8 mouse cellular contexts compared by ENCODE assay signal in the genomic region with DNA sequence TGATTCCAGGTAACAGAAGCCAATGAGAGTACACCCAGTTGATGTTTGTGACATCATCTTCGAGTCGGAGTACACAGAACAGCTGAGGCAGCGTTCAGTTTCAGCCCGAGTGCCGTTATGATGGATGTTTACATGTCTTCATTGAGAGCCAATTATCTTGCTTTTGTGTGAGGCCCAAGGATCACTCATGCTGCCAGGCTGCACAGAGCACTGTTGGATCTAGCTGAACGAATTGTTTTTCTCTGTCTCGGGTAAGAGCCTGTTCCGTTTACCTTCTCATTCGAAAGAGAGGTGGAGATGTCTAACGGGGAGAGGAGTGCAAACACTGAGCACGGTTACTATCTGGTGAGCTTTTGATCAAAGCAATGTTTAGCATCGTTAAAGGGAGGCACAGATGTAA.
DNase-seq lines count a peak whose midpoint lies in the region; ATAC-seq lines count a peak whose summit lies in the region.

No protein-coding gene starts in this region.

- H3K9ac ChIP-seq in embryonic facial prominence, embryonic 15.5 days = no peak overlapping the region
- peak overlapping the region; percentile 55; the same call in 1 of the 2 replicates for H3K9ac ChIP-seq in midbrain, embryonic 13.5 days (replicated peaks)

- ATAC-seq in embryonic facial prominence, embryonic 15.5 days (ENCODE audit: insufficient number of reproducible peaks, low FRiP score, low TSS enrichment, low read depth) = no peak
- peak; percentile 77 for ATAC-seq in midbrain, embryonic 13.5 days

- peak overlapping the region; percentile 30 for H3K4me2 ChIP-seq in embryonic facial prominence, embryonic 15.5 days (replicated peaks)
- H3K4me2 ChIP-seq in midbrain, embryonic 13.5 days (replicated peaks) = peak overlapping the region; percentile 48

- no peaks in the 10 kb centered on the region for H3K36me3 ChIP-seq in embryonic facial prominence, embryonic 15.5 days
- H3K36me3 ChIP-seq in midbrain, embryonic 13.5 days = no peaks in the 10 kb centered on the region

- DNase-seq in left cerebral cortex, adult 18-20 months (ENCODE audit: low spot score in 2 of 2) = peak; percentile 2 to 11
- no peak for DNase-seq in left cerebral cortex, adult 11 months (ENCODE audit: low spot score)
- peak; percentile 5 to 42 for DNase-seq in layer of hippocampus, adult 18-20 months (ENCODE audit: low spot score in 2 of 2)
- DNase-seq in thymus, postnatal 10 days (ENCODE audit: low spot score in 2 of 2) = no peak
- DNase-seq in spleen, adult 12 weeks (ENCODE audit: low spot score) = no peak
- no peak for DNase-seq in heart, adult 11 months

- H3K27ac ChIP-seq in embryonic facial prominence, embryonic 15.5 days (replicated peaks) = no peak overlapping the region
- peak overlapping the region; percentile 59 for H3K27ac ChIP-seq in midbrain, embryonic 13.5 days

- no peaks in the 10 kb centered on the region for H3K9me3 ChIP-seq in embryonic facial prominence, embryonic 15.5 days (replicated peaks)
- H3K9me3 ChIP-seq in midbrain, embryonic 13.5 days = no peaks in the 10 kb centered on the region

- 32% methylated on average over 12 of the region's 12 CpGs for WGBS in embryonic facial prominence, embryonic 15.5 days
- 27% methylated on average over 12 of the region's 12 CpGs for WGBS in midbrain, embryonic 13.5 days

- no peaks in the 10 kb centered on the region for H3K4me1 ChIP-seq in embryonic facial prominence, embryonic 15.5 days
- H3K4me1 ChIP-seq in midbrain, embryonic 13.5 days (replicated peaks) = no peaks in the 10 kb centered on the region

- H3K27me3 ChIP-seq in embryonic facial prominence, embryonic 15.5 days = no peaks in the 10 kb centered on the region
- no peaks in the 10 kb centered on the region for H3K27me3 ChIP-seq in midbrain, embryonic 13.5 days

- peak overlapping the region; percentile 4; the same call in 1 of the 2 replicates for H3K4me3 ChIP-seq in embryonic facial prominence, embryonic 15.5 days (replicated peaks)
- peak overlapping the region; percentile 39 for H3K4me3 ChIP-seq in midbrain, embryonic 13.5 days (replicated peaks)

Comparison
In these comparisons a context has a peak if more than half of its experiments do, and no peak if none do; other contexts are left out.
1. DNase-seq: peak in left cerebral cortex, adult 18-20 months (2 of 2) and layer of hippocampus, adult 18-20 months (2 of 2); none in left cerebral cortex, adult 11 months (single experiment), thymus, postnatal 10 days (0 of 2), spleen, adult 12 weeks (single experiment) and heart, adult 11 months (single experiment).